Mouse (Mus musculus) megakaryocyte-erythroid progenitor cell, adult 5-6 weeks (primary cell): ENCODE measurements around the gene Ppfibp1. TPM values are rescaled to one million over a fixed set of nuclear protein-coding genes. Genes with fewer than 3 reads are reported as not detected.
A peak's percentile ranks its signal among the peaks of the same experiment; 100 is the strongest.

Source experiments
- ATAC-seq: replicated peaks from 2 replicates; pipeline ENCODE4 v1.8.0; 2016; ENCODE audit warnings: mild to moderate bottlenecking, inconsistent platforms; ENCODE audit not compliant: severe bottlenecking, poor library complexity, low FRiP score, low TSS enrichment
- total RNA-seq, 2 experiments: library from RNA; stranded (forward) in 1 of 2; stranded (reverse) in 1 of 2; fragments of 200-1000, 215-1000 nt in 1 of 2; fragments of >200 nt in 1 of 2; fragmentation: Nextera tagmentation in 1 of 2; gene quantifications; 2 replicates each; pipeline ENCODE4 v1.2.3; 2014 to 2017

Ppfibp1 gene
- total RNA-seq, 2 experiments from 2014 or later, result 1.2 to 6.1 TPM

DNA sequence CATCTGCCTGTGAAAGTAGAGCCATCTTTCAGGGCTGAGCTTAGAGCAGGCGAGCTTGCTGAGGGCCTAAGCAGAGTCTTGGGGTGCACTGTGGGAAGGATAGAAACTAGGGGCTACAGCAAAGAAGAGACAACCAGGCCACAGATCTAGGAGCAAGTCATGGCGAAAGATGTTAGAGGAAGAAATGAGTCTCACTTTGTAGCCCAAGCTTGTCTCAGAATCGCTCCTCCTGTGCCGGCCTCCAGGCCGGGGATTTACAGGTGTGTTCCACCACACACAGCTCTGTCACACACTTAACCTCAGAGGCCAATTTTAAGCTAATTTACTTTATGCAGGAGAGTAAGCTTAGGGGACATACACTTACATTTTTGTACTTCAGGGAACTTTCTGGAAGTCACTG, 130.1 kb downstream of the Ppfibp1 start:
- no peak for ATAC-seq

DNA sequence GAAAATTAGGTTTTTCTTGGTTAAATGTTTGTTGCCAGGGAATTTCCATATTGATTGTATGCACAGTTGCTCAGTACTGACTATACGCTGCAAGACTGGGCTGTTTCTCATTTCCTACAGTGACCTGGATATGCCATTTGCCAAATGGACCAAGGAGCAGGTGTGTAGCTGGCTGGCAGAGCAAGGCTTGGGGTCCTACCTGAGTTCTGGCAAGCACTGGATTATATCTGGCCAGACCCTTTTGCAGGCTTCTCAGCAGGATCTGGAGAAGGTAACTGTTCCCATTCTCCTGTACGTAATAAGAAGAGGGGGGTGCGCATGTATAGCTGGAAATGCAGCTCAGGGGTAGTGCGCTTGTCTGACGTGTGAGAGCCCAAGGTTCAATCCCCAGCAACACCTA, 132.9 kb downstream of the Ppfibp1 start:
- no peak for ATAC-seq

DNA sequence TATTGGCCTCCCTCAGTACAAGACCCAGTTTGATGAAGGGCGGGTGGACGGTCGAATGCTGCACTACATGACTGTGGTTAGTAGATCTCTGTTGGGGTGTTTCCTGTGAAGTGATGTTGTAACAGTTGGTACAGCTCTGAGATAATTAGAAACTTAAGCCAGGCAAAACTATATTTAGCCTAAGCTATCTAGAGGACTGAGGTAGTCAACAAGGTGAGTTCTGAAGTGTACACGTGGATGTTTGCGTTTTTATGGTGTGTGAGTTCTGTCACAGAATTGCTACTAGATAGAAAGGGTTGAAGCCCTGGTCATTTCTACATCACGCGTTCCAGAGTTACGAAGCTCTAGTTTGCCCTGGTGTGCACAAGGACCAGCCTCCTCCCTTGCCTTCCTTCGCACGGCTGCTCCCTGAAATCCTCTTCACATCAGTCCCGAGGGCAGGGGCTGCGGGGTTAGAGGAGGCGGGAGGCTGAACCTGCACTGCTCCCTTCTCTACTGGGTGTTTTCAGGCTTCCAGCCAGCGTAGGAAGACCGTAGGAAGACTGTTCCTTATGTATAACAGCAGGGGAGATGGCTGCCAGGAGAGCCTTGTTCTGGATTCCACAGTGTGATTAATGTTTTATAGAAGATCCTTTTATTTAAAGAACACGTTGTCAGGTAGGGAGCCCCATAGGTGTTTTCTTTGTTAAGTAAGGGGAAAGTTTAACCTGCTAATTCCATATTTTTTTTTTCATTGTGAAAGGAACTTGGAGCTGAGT, 134.3 kb downstream of the Ppfibp1 start:
- no peak for ATAC-seq

DNA sequence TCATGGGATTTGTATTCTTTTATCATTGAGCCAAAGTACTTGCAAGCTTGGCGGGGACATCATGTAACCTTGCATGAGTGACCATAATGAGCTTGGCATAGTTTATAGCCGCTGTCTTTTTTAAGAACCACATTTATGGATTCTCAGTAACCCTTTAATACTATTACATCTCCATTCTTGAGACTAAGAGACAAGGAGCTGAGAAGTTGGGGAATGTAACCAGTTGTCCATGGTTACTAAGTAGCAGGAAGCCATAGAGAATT, 134.8 kb downstream of the Ppfibp1 start:
- ATAC-seq, result no peak

GRCm38 (mm10) chr6:147023568-147023967, 135.3 kb downstream of the Ppfibp1 start:
- ATAC-seq, result no peak

DNA sequence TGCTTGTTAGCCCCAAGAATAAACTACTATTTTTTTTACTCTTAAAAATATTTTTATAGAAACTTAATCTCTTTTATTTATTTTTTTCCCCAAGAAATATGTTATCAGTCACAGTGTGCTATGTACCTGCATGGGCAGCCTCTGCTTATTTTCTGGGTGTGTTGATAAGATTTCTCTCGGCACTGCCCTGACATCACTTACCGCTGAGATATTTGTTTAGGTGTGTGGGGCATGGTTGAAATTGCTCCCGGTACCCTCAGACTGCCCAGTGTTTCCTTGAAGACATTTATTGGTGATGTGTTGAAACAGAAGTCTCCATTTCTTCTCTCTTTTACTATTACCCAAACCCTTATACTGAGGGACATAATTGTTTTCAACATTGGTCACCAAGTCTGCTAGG, 136.5 kb downstream of the Ppfibp1 start:
- no peak for ATAC-seq

DNA sequence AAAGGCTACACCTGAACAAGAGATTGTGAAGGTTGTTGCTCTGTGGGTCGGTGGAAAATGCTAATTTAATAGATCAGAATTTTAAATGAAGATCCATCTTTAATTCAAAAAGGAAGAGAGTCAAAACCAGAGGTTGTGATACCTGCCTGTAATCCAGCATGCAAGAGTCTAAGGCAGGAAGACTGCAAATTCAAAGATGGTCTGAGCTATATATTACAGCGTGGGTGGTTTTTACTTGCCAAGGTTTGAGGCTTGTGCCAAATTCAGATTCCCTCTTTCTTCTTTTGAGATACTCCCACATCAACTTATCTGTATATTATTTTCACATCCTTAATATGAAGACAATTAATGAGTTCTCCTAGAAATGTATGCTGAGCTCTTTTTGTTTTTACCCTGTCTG, 140.1 kb downstream of the Ppfibp1 start:
- ATAC-seq, result no peak

DNA sequence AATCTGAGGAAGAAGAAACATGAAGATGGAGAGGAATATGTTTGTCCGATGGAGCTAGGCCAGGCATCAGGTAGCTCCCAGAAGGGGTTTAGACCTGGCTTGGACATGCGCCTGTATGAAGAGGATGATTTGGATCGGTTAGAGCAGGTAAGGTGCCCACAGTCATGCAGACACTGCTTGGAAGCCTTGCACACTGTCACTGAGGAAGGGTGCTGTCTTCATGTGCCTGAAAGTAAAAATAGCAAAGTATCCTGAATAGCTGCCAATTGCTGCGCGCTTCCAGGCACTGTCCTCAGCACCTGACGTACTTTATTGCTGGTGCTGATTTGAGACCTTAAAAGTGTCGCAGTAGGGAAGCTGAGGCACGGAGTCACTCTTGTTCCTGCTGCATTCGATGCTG, 141.3 kb downstream of the Ppfibp1 start:
- no peak for ATAC-seq

GRCm38 (mm10) chr6:147030096-147030885, 142.0 kb downstream of the Ppfibp1 start:
- no peak for ATAC-seq

GRCm38 (mm10) chr6:147032303-147032925, 144.1 kb downstream of the Ppfibp1 start, which contains the start of gene Rep15:
Rep15 (plus strand) TSS chr6:147032584.
- no peak for ATAC-seq

DNA sequence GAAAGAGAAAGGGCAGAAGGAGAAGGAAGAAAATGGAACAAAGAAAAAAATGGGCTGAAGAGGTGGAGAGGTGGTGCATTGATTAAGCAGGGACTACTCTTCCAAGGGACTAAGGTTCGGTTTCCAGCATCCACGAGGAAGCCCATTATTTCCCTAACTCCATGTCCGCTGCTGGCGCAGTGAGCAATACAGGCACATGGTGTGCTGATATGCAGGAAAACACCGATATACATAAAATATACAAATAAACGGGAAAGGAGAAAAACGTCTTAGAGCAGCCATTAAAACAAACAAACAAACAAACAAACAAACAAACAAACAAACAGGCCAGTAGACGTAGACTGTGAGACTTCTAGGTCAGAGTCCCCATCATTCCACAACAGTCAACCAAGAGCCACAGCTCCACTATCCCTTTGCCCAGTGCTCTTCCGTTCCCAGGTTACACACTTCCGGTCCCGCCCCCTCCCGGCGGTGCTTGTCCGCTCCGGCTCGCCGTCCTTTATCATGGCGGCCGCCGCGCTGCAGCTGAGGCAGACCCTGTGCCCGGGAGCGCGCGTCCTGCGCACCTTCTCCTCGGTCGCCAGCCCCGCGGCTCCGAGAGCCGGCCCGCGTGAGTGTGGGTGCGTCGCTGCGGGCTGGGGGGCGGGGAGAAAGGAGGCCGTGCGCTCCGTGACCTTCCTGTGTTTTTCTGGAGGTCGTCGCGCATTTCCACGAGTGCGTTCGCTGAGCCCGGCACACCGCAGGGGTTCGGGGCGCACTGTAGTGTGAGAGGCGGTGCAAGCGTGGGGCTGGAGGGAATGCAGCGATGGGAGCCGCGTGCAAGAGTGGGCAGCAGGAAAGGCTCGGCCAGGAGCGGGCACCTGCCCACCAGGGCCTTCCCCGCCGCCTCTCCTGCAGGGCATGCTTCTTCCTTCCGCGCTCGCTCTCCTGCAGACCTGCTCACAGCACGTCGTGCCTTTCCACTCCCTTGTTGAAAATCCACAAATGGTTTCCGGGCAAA, 154.3 kb downstream of the Ppfibp1 start, which contains the start of gene Mrps35:
Mrps35 (plus strand) TSS at position 474 of the 1,000 bp plus-strand sequence.
- ATAC-seq, result peak; percentile 98

- ATAC-seq, result no peak
These were observed 155.3 kb downstream of the Ppfibp1 start for GRCm38 (mm10) chr6:147043633-147044032.

- no peak for ATAC-seq
These were observed 161.0 kb downstream of the Ppfibp1 start for GRCm38 (mm10) chr6:147049239-147049805.

DNA sequence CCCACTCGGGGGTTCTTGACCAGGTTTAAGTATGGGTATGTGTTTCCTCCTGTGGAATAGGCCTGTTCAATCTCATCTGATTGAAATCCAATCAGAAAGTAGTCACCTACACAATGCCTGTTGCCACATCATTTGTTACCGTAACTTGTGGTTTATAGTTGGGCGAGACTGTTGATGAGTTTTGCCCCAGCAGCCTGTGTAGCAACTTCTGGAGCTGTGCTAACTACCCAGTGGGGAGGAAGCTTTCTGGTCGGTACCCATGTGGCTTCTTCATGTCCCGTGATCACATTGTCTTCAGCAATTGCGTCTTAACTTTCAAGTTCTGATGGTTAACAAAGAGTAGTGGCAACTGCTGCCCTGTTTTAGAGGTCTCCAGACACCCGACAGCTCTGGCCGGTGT, 163.4 kb downstream of the Ppfibp1 start:
- no peak for ATAC-seq

GRCm38 (mm10) chr6:147052440-147052839, 164.2 kb downstream of the Ppfibp1 start:
- no peak for ATAC-seq

DNA sequence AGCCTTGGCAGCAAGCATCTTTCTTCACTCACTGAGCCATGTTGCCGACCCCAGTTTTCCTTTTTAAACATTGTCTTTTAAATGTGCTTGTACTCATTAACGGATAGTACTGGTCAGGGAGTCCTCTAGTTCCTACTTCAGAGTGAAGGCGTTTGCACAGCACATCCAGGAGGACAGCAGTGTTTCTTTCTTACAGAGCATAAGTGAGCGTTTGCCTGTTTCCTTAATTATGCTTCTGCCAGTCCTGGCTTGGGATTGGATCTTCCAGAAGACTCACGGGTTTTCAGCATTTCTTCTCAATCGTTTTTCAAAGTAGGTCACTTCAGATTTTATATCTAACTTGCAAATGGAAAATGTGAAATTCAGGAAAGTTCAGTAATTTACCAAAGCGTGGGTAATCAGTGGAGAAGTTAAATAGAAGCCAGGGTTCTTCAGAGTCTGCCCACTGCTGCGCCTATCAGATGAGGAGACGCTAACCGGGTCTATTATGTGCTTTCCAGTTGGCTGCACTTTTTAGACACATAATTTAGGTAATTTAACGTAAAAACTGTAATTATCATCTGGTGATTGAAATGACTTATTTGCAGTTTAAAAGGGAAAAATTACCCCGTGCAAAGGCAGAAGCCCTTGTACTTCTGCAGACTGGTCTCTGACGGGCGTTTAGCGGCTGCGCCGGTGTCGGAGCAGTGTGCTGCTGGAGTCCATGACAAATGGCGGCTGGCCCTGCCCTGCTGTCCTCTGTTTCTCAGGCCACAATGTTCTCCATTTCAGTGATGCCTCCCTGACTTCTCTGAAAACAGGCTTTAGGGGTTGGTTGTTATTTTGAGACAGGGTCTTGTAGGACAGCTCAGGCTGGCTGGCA, 165.7 kb downstream of the Ppfibp1 start:
- no peak for ATAC-seq

DNA sequence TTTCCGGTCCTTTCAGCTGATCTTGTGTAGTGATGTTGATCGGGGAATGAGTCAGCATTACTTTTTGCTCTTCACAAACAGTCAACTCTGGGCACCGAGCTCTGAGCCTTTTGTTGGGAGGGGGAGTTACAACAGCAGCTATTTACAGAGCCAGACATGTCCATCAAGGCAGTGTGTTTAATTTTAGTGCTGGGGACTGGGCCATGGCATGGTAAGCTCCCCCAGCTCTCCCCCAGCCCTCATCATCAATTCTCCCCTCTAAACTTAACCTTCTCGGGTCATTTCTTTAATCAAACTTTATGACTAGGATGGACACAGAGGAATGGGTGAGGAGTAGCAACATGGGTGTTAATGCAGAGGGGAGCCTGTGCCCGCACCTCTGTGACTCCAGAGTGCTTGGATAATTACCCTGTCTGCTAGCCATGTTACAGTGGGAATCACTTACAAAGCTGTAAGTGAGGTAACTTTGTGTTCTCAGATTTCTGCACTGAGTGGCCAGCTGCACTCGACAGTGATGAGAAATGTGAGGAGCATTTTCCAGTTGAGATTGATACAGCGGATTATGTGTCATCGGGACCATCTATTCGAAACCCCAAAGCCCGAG, 167.2 kb downstream of the Ppfibp1 start:
- ATAC-seq, result no peak

DNA sequence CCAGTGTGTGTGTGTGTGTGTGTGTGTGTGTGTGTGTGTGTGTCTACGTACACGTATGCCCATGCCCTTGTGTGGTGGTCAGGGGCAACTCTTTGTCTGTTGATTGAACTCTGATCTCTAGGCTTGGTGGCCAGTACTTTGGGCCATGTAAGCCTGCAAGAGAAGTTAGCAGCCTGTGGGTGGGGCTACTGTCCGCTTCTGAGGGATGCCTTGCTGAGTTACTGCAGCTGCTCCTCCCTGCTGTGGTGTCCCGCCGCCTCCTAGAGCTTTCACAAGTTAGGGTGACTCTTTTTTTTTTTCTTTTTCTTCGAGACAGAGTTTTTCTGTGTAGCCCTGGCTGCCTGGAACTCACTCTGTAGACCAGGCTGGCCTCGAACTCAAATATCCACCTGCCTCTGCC, 171.0 kb downstream of the Ppfibp1 start:
- ATAC-seq, result no peak
